Mouse (Mus musculus) ovary, adult 10 weeks (tissue): Measurements from ENCODE around the gene Eprs. TPM values are rescaled to one million over a fixed set of nuclear protein-coding genes. Genes with fewer than 3 reads are reported as not detected.

Experiments used
- polyA plus RNA-seq: library from polyadenylated mRNA; stranded (reverse); fragments of 350-450 nt; fragmentation: Illumina TruSeq; extraction: RNeasy Lipid Tissue Mini Kit (QIAGEN cat#74804); gene quantifications from one replicate; pipeline ENCODE4 v1.2.3, GENCODE M21; 2014

Eprs gene
- polyA plus RNA-seq = 107 TPM

GRCm38 (mm10) chr1:185362677-185363520 lies at the start of gene Eprs:
Gene Eprs (plus strand): TSS chr1:185363044.

DNA sequence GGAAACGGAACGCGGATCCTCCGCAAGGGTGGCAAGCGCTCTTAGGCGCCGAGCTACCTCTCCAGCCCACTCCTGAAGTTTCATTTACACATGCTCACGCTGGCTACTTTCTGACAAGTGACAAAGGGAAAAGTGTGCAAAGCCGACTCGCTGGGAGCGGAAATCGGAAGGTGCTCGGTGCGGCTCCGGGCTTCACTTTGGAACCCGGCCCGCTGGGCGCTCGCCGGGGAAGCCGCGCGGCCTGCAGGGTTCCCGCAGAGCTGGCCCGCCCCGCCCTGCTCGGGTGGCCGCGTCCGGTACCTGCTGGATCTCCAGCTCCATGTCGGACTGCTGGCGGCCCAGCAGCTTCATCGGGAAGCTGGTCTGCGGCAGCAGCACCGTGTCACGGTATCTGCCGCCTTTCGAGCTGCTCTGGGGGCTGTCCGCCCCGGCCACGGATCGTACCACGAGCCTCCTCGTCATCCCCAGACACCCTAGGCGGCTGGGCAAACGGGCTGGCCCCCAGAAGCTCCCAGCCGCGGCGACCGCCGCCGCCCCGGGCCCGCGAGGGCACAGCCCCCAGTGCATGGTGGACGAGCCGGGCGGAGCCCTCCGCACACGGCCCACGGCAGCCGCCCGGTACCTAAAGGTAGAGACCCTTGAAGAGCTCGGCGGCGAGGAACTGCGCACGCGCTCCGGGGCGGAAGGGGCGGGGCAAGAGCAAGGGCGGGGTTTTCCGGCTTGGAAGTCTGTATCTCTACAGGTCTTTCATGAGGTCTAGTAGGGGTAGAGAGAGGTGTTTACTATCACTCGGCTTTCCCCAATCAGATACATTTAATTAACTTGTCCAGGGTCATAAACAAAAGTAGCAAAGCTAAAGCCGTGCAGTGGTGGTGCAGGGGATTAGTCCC lies 33.9 kb upstream of the Eprs start, which contains the start of gene Iars2:
Gene Iars2 (minus strand): TSS at position 676 of the 890 bp plus-strand sequence.

DNA sequence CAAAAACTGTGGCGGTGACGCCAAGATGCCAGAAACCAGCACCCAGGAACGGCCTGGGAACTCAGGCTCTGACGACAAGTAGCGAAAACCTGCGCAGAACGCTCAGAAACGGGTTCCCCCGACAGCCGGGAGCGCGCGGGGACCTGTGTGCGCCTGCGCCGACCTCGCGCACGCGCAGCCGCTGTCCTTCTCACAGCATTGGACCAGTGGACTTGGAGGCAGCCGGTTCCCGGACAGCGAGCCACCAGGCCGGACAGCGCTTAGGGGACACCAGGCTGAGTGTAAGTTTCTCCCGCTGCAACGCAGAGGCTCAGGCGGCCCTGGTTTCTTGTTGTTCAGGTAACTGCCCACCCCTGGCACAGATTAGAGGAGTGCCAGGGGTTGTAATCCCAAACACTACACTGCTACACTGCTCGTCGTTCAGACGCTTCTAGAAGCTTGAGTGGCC lies 30.8 kb upstream of the Eprs start, which contains the start of gene Bpnt1:
Gene Bpnt1 (plus strand): TSS at position 167 of the 448 bp plus-strand sequence.

DNA sequence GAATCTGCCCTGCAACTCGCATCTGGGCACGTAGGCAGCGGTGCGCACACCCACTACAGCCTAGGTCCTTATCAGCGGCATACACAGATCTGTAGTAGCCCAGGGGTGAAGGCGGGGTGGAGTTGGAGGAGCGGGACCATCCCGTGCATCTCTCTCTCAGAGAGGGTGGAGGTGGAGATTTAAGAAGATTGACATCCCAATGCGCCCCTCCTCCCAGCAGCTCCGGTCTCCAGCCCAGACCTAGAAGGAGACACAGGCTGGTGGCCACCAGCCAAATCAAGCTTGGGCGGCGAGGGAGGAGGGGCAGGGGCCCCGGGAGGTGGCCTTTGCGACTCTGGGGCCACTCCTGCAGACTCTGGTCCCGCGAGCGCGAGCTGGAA lies 91.7 kb downstream of the Eprs start, which contains the start of gene Slc30a10:
Gene Slc30a10 (plus strand): TSS at position 274 of the 380 bp plus-strand sequence.

Other genes starting within 250 kb of the Eprs start
- gene Rab3gap2, start 158.9 kb upstream of the Eprs start, polyA plus RNA-seq = 19.0 TPM
- gene Iars2, start 33.6 kb upstream of the Eprs start, polyA plus RNA-seq = 32.0 TPM
- gene Bpnt1, start 30.9 kb upstream of the Eprs start, polyA plus RNA-seq = 74.8 TPM
- not detected for gene Slc30a10, start 91.8 kb downstream of the Eprs start, polyA plus RNA-seq